Mouse (Mus musculus): ENCODE results near the gene Gdf15. TPM values are rescaled to one million over a fixed set of nuclear protein-coding genes. Genes with fewer than 3 reads are reported as not detected.

The Gdf15 gene
- 0.09 and 0.19 TPM in 2 replicates for polyA plus RNA-seq (2012; rRNA removed)

DNA sequence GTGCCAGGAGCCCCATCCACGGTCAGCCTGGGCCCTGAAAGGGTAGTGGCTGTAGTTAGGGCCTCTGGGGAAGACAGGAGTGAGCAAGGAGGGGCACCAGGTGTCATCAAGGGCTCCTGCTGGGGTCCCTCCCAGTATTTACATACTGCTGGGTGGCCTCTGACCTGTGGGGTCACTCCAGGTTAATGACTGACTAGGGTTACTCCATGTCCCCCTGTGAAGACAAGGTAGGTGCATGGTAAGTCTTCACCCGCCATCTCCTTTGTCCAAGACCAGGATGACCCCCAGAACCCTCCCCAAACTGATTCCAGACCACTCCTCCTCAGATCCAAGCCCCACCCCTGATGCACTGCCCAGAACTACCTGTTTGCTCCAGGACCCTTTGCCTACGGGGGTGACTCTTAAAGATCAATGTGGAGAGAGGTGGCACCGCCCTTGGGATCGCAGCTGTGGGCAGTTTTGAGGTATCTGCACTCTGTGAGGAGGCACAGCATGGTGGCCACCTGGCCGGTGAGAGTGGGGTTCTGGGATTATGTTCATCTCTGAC is at the start of gene Gdf15:
Gdf15 (minus strand) TSS at position 111 of the 547 bp plus-strand sequence.
- H3K27ac ChIP-seq (ENCODE audit: insufficient read depth, low read length), result no peak within 1 kb of the TSS
- no peak within 1 kb of the TSS for H3K4me3 ChIP-seq (ENCODE audit: insufficient read depth, low read length)
- TF ChIP-seq CTCF (IDR thresholded peaks at IDR 0.05; ENCODE audit: extremely low read depth, insufficient read depth, low read length) (no peak), POLR2A (IDR thresholded peaks at IDR 0.05; ENCODE audit: extremely low read depth, insufficient read depth, low read length) (no peak)

DNA sequence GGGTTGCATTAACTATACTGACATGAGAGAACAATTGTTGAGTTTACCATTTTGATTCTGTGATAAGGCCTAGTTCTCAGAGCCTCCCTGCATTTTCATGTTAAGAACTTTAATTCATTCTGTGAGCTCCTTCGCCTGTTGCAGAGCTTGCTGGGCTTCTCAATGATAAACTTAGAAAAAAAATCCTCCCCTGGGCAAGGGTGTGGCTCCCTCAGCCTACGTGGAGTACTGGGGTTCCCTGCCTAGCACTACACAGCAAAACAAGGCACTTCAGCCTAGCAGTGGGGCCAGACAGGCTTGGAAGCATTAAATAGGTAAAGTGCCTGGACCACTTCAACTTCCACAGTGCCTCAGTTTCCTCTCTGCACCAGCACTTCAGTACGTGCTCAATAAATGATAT is 49.2 kb upstream of the Gdf15 start:
- Histone ChIP-seq H3K4me3 (ENCODE audit: insufficient read depth, low read length) (no peak overlapping the region), H3K4me1 (ENCODE audit: control insufficient read depth, insufficient read depth, low read length) (peaks cover 4% of the 10 kb centered on the region), H3K27ac (ENCODE audit: insufficient read depth, low read length) (no peak overlapping the region)
- TF ChIP-seq POLR2A (IDR thresholded peaks at IDR 0.05; ENCODE audit: extremely low read depth, insufficient read depth, low read length), result no peak
- TF ChIP-seq CTCF (IDR thresholded peaks at IDR 0.05; ENCODE audit: extremely low read depth, insufficient read depth, low read length), result no peak

More for the DNA sequence above, at the start of gene Gdf15:
- no peaks in the 10 kb centered on the region for H3K4me1 ChIP-seq (ENCODE audit: control insufficient read depth, insufficient read depth, low read length)

GRCm38 (mm10) chr8:70680039-70680438 is 47.8 kb upstream of the Gdf15 start:
- Histone ChIP-seq H3K27ac (ENCODE audit: insufficient read depth, low read length) (no peak overlapping the region), H3K4me1 (ENCODE audit: control insufficient read depth, insufficient read depth, low read length) (peaks cover 4% of the 10 kb centered on the region), H3K4me3 (ENCODE audit: insufficient read depth, low read length) (no peak overlapping the region)
- no peak for TF ChIP-seq POLR2A (IDR thresholded peaks at IDR 0.05; ENCODE audit: extremely low read depth, insufficient read depth, low read length)

DNA sequence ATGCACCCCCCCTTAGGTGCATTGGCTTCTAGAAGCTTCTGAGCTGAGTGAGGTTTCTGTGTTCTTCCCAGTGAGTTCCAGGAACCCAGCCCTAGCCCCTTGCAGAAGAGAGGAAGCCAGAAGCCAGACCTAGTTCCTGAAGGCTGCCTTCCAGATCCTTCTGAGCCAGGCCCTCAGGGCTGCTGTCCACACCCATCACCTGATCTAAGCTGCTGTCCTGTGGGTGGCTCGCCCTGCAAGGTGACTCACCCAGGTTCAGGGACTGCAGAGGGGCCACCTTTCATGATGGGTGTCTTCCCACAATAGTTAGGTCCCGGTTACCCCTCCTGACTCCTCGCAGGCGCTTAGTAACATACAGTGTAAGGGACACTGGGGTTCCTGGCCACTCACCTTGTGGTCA is 47.1 kb upstream of the Gdf15 start:
- H3K4me3 ChIP-seq (ENCODE audit: insufficient read depth, low read length), result no peak overlapping the region
- no peak overlapping the region for H3K27ac ChIP-seq (ENCODE audit: insufficient read depth, low read length)
- peaks cover 4% of the 10 kb centered on the region for H3K4me1 ChIP-seq (ENCODE audit: control insufficient read depth, insufficient read depth, low read length)
- TF ChIP-seq CTCF (IDR thresholded peaks at IDR 0.05; ENCODE audit: extremely low read depth, insufficient read depth, low read length) (no peak), POLR2A (IDR thresholded peaks at IDR 0.05; ENCODE audit: extremely low read depth, insufficient read depth, low read length) (no peak)

- Histone ChIP-seq H3K4me3 (ENCODE audit: insufficient read depth, low read length) (no peak overlapping the region), H3K4me1 (ENCODE audit: control insufficient read depth, insufficient read depth, low read length) (peaks cover 7% of the 10 kb centered on the region), H3K27ac (ENCODE audit: insufficient read depth, low read length) (no peak overlapping the region)
- TF ChIP-seq CTCF (IDR thresholded peaks at IDR 0.05; ENCODE audit: extremely low read depth, insufficient read depth, low read length), result no peak
- no peak for TF ChIP-seq POLR2A (IDR thresholded peaks at IDR 0.05; ENCODE audit: extremely low read depth, insufficient read depth, low read length)
Observed at GRCm38 (mm10) chr8:70678679-70679078, 46.4 kb upstream of the Gdf15 start.

- Histone ChIP-seq H3K27ac (ENCODE audit: insufficient read depth, low read length) (no peak overlapping the region), H3K4me3 (ENCODE audit: insufficient read depth, low read length) (no peak overlapping the region), H3K4me1 (ENCODE audit: control insufficient read depth, insufficient read depth, low read length) (peaks cover 7% of the 10 kb centered on the region)
- TF ChIP-seq CTCF (IDR thresholded peaks at IDR 0.05; ENCODE audit: extremely low read depth, insufficient read depth, low read length) (no peak), POLR2A (IDR thresholded peaks at IDR 0.05; ENCODE audit: extremely low read depth, insufficient read depth, low read length) (no peak)
Observed at GRCm38 (mm10) chr8:70677451-70678080, 45.3 kb upstream of the Gdf15 start.

GRCm38 (mm10) chr8:70675336-70675735 is 43.1 kb upstream of the Gdf15 start:
- Histone ChIP-seq H3K27ac (ENCODE audit: insufficient read depth, low read length) (no peak overlapping the region), H3K4me1 (ENCODE audit: control insufficient read depth, insufficient read depth, low read length) (peaks cover 5% of the 10 kb centered on the region), H3K4me3 (ENCODE audit: insufficient read depth, low read length) (no peak overlapping the region)
- TF ChIP-seq POLR2A (IDR thresholded peaks at IDR 0.05; ENCODE audit: extremely low read depth, insufficient read depth, low read length) (no peak), CTCF (IDR thresholded peaks at IDR 0.05; ENCODE audit: extremely low read depth, insufficient read depth, low read length) (no peak)

- peaks cover 5% of the 10 kb centered on the region for H3K4me1 ChIP-seq (ENCODE audit: control insufficient read depth, insufficient read depth, low read length)
- no peak overlapping the region for H3K4me3 ChIP-seq (ENCODE audit: insufficient read depth, low read length)
- H3K27ac ChIP-seq (ENCODE audit: insufficient read depth, low read length), result no peak overlapping the region
- TF ChIP-seq POLR2A (IDR thresholded peaks at IDR 0.05; ENCODE audit: extremely low read depth, insufficient read depth, low read length), result no peak
- no peak for TF ChIP-seq CTCF (IDR thresholded peaks at IDR 0.05; ENCODE audit: extremely low read depth, insufficient read depth, low read length)
Observed at GRCm38 (mm10) chr8:70674716-70675115, 42.5 kb upstream of the Gdf15 start.

- Histone ChIP-seq H3K27ac (ENCODE audit: insufficient read depth, low read length) (peak overlapping the region; percentile 84), H3K4me1 (ENCODE audit: control insufficient read depth, insufficient read depth, low read length) (peaks cover 5% of the 10 kb centered on the region), H3K4me3 (ENCODE audit: insufficient read depth, low read length) (peak overlapping the region; percentile 39)
- TF ChIP-seq CTCF (IDR thresholded peaks at IDR 0.05; ENCODE audit: extremely low read depth, insufficient read depth, low read length) (no peak), POLR2A (IDR thresholded peaks at IDR 0.05; ENCODE audit: extremely low read depth, insufficient read depth, low read length) (no peak)
Observed at GRCm38 (mm10) chr8:70674109-70674508, 41.9 kb upstream of the Gdf15 start.
